Mouse (Mus musculus): ENCODE measurements around the gene Tmem231. TPM values are rescaled to one million over a fixed set of nuclear protein-coding genes. Genes with fewer than 3 reads are reported as not detected.

The Tmem231 gene
- total RNA-seq (2021) = 1 to 10 TPM; 1.3 to 2.6 TPM

DNA sequence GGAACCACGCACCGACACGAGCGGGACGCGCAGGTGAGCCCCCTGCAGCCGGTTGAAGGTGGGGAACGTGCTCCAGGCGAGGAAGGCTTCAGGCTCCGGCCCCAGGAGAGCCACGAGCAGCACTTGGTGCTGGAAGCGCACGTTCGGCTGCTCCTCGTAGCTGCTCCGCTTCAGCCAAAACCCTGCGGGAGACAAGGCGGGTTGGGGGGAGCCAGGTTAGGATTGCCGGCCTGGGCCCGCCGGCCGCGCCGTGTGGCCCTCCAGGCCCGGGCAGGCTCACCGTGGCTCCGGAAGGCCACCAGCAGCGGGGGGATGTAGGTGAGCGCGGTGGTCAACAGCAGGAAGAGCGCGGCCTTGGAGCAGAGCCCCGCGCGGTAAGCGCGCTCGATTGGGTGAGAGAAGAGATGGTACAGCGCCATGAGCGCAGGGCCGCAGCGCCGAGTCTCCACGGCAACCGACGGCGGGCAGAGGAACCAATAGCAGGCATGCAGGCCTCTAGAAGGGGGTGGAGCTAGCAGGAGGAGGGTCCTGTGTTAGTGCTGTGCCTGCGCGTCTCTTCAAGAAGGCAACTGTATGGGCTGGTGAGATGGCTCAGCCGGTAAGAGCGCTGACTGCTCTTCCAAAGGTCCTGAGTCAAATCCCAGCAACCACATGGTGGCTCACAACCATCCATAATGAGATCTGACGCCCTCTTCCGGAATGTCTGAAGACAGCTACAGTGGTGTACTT, at the start of gene Tmem231:
TSS of gene Tmem231 (minus strand) at position 534 of the 729 bp plus-strand sequence.
- intact Hi-C loops (cut with DNase I) = loop anchor here (2.0 kb wide), 1 partner anchor 57 kb away; the partner anchor contains the start of gene Tmem170
- DNase-seq = peak; percentile 82 to 84

DNA sequence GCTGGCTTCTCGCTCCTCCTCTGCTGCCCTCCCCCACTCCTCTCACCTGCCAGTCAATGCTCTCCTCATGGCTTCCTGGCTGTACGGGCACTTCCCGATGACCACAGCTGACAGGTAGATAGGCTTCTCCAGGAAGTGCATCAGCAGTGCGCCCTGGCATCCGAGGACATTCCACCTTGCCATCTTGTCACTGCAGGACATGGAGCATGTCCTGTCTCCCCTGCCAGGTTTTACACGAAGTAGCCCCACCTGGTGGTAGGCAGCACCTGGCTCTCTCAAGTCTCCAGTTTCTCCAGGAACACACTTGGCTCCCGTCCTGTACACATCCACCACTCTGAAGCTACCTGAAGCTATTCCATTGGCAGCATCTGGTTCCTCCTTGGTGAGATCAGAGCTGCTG, 48.4 kb upstream of the Tmem231 start:
- intact Hi-C loops (cut with DNase I) = no loop called here
- no peak for DNase-seq

DNA sequence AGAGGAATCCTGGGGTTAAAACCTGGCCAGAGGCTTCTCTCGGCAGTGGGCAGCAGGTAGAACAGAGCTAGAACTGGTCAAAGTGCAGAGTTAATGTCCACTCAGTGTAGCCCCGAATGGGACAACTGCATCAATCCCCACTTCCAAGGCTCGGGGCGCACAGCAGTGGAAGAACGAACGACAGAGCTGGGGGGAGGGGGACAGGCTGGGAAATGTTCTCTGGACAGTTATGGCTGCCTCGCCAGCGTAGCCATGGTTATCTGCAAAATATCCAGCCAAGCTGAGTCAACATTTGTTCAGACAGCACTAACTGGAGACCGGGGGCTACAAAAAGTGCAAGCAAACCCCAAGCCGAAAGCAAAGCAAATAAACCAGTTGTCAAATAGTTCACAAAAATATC, 44.5 kb upstream of the Tmem231 start:
- no peak for DNase-seq
- intact Hi-C loops (cut with DNase I) = no loop called here

DNA sequence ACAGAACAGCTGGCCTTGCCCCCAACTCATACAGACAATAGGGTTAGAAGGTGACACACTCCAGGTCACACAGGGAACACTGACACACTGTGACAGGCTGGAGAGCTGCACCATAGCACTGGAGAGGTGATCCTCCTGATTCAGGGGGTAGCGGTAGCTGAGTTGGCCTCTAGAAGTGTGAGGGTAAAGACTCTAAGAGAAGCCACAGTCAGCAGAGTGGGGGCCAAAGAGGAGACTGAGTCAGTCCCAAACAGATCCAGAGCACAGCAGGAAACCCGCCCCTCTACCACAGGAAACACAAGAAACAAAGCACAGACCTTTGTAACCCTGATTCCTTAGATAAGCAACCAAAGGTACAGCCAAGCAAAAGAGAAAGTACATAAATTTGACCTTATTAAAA, 42.6 kb upstream of the Tmem231 start:
- DNase-seq = no peak

DNA sequence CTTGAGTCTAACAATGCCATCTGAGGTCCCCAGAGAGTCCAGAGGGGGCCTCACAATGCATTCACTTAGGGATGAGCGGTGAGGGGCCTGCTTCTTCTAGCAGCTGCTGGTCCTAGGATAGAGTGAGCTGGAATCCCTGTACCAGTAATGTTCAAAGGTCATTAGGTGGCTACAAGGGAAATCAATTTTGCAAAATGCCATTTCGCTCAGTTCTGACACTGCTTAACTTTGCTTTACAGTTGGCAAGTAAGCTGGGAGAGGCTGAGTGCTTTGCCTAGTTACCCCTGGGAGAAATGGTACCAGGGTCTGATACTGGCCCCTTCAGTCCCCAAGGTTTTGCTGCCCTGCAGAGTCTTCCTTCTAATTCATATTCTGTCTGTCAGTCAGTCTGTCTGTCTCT, 42.0 kb upstream of the Tmem231 start:
- DNase-seq = no peak
- intact Hi-C loops (cut with DNase I) = no loop called here

More for the DNA sequence above, 42.6 kb upstream of the Tmem231 start:
- intact Hi-C loops (cut with DNase I) = no loop called here

DNA sequence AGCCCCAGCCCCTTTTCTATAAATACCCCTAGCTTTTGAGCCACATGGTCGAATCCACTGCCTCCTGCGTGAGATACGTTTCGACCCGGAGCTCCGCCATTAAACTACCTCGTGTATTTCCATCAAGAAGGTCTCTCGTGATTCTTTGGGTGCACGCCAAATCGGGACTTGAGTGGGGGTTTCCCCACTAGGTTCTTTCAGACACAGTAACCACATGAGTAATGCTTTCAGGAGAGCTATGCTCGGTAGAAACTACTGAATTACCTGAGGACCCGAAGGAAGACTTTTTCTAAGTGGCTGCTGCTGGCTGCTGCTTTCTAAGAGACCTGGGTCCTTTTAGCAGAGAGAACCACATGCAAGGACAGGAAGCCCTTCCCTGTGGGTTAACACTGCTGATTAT, 40.5 kb upstream of the Tmem231 start:
- intact Hi-C loops (cut with DNase I) = no loop called here
- DNase-seq = no peak

DNA sequence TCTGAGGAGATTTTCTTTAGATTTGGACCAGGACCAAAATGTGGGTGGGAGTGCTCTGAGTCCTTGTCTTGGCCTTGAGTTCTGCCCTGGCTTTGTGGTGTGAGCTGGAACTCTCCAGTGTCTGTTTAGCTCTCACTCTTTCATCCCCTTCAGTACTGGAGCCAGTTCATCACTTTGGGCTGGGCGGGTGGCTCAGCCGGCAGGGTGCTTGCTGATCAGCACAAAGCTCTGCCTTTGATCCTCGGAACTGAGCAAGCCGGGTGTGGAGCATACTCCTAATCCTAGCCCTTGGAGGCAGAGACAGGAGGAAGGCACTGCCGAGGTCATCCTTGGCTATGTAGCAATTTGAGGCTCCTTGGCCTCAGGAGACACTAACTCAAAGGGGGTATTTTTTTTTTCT, 35.3 kb upstream of the Tmem231 start:
- DNase-seq = no peak
- intact Hi-C loops (cut with DNase I) = no loop called here

DNA sequence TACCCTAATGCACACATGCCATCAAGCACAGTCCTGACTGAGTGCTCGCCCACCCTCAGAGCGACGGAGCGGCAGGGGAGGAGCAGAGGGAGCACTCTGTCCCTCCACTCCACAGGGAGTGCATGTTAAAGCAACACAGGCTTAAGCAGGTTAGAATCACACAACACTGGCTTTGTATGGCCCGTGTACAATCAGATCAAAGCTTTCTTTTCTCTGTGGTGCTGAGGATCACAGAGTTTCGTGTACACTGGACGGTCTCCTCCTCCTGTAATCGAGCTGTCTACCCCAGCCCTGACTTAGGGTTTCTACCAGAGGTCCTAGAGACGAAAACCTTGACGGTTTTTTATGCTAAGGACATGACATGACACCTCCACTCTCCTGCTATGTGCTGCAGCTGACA, 34.9 kb upstream of the Tmem231 start:
- no peak for DNase-seq
- intact Hi-C loops (cut with DNase I) = no loop called here

DNA sequence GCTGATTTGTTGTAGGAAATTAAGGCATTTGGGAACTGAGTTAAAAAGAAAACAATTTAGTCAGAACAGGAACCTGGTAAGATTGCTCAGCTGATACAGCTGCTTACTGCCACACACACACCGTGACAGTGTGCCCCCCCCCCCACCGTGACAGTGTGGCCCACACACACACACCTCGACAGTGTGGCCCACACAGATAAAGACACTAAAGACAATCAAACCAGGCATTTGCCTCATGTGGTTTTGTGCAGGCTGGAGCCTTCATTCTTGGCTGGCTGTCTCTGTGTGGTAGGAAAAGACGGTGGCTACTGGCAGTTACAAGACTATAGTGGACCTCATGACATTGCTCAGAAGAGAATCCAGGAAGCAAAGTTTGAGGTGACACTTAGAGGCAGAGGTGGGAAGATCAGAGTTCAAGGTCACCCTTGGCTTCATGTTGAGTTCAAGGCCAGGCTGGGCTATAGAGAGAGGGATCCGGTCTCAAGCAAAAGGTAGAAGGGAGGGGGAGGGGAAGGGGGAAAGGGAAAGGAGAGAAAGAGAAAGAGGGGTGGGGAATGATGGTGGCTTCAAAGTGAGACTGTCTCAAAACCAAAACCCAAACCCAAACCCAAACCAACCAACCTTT, 33.7 kb upstream of the Tmem231 start:
- intact Hi-C loops (cut with DNase I) = no loop called here
- no peak for DNase-seq

DNA sequence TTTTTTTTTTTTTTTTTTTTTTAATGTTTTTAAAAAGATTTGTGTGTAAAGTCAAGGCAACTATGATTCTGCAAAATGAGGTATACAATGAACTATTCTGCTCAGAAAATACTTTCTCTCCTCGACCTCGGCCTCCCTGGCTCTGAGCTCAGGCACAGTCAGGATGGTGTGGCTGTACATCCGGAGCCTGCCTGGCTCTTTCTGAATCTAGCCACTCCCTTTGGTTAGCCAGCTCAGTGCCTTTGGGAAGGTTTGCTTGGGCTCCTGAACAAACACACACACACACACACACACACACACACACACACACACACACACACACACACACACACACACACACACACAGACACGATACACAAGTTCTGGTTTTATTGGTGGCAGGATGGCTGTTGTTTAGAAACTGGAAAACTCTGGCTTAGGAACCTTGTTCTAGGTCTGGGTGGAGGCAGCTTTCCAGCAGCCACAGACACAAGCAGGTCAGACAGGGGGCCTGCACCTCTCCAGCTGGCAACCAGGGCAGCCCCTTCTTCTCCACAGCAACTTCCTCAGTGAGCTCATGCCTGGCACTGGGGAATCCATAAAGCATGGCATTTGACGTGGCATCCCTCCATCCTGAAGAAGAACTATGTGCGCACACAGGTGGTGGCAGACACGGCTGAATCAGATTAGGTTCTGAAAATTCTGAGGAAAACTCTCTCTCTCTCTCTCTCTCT, 31.3 kb upstream of the Tmem231 start:
- intact Hi-C loops (cut with DNase I) = no loop called here
- no peak for DNase-seq

DNA sequence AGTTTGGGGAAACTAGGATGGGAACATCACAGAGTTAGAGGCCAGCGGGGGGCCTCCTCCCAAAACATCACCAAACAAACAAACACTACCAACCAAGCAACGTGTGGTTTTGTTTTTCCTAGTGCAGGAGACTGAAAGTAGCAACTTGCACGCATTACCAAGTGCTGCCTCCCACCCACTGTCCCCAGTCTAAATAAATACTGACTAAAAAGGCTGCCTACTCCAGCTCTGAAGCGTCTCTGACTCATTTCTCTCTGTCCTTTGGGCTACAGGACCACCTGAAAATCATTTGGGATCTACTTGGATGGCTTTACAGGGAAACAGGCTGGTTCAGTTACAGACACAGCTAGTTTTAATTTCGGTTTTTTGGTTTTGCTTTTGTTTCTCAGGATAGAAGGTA, 30.7 kb upstream of the Tmem231 start:
- intact Hi-C loops (cut with DNase I) = no loop called here
- DNase-seq = no peak

DNA sequence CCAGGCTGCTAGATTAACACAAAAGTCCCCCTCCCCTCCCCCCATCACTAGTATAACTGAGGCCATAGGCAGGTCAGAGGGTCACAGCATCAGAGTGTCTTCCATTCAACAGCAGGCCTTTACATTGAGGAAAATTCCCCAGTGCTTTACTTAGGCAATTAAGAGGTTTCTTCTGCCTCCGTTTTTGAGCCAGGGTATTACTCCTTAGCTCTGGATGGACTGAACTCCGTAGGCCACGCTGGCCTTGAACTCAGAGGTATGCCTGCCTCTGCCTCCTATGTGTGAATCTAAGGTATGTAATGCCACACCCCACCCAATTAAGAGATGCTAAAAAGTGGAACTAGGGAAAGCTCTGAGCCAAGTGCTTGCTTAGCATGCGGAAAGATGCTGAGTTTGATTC, 29.9 kb upstream of the Tmem231 start:
- intact Hi-C loops (cut with DNase I) = no loop called here

DNA sequence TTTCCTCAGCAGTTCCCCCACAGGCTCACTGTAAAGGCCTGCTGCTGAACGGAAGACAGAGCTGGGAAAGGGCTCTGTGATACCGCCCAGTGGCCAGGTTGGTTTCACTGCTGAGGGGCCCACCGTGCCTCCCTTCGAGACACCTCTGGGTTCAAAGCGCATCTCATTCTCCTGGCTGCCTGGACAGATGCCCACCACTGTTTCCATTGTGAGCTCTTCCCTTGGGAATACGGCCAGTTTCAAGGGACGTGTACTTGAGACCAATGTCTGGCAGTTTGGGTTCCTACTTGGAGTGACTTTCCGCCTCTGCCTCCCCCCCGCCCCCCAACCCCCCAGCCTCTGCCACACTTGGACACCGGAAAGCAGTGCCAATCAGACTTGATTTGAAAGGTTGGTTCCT, 29.4 kb upstream of the Tmem231 start:
- no peak for DNase-seq
- intact Hi-C loops (cut with DNase I) = no loop called here

More for the DNA sequence above, 29.9 kb upstream of the Tmem231 start:
- no peak for DNase-seq

DNA sequence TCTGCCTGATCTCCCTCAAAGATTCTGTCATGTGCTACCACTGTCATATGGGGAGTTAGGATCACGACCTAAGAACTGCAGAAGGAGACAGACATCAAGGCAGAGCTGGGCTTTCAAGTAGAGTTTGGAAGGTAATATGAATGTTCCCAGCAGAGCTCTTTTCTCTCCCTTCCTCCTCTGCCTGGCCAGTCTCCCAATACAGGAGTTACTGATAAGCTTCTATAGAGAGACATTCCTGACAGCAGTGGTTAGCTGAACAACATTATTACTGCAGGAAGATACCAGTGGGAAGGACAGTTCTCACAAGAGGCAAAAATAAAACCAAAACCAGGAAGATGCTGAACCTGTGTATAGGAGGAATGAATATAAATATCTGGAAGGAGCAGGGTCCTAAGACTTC, 28.9 kb upstream of the Tmem231 start:
- DNase-seq = no peak
- intact Hi-C loops (cut with DNase I) = no loop called here

DNA sequence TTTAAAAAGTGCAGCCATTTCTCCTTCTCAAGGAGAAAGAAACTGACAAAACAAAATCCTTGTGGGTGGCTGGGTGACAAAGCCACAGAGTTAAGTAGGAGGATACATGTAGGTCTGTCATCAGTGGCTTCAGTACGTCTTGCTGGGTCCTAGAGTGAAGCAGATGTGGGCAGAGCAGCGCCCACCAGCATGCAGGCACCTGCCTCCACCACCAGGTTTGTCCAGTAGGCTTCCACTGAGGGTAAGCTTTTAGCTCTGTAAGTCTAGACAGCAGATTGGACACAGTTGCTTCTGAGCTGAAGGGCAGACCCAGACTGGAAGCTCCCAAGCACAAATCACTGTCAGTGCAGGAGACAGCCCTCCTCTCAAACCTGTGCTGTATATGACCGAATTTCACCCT, 27.6 kb upstream of the Tmem231 start:
- intact Hi-C loops (cut with DNase I) = no loop called here
- no peak for DNase-seq

DNA sequence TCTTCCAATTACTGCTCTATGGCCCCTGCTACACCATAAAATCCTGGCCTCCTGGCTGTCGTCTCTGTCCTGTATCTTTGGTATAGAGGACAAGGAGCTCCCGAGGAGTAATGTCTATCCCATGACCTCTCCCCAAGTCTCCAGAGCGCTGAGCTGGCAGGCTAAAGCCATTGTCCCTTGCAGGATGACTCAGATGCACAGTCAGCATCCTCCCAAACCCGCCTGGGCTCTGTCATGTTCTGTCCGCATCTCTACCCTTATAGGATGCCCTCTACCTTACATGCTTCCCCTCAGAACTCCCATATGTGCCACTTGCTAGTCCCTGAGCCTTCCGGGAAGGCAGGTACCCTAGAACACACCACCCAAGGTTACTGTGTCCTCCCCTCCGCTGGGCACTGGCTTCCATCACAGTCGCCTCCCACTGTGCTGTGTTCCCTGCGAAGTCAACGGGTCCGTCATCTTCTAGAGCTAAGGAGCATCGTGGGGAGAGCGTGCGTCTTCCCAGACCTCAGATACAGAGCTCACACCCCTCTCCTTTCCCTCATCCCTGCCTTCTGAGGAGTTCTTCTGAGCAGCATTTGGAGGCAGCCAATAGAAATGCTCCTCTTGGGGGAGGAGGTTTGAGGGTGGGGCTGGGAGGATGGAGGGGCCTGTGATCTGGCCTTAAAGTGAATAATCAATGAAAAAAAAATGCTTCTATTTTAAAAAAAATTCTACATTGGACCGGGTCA, 27.1 kb upstream of the Tmem231 start:
- no peak for DNase-seq
- intact Hi-C loops (cut with DNase I) = no loop called here

DNA sequence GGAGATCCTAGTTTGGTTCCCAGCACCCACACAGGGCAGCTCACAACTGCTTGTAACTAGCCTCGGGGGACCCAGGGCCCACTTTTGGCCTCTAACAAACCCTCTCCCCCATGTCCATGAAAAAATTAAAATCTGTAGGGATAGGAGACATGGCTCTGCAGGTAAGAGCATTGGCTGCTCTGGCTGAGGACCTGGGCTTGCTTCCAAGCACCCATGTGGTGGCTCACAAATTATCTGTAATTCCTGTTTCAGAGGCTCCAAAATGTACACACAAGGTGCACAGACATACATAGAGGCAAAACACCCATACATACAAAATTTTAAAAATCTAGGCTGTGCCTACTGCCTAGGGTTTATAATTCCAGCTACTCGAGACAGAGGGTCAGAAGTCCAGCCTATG, 23.6 kb upstream of the Tmem231 start:
- intact Hi-C loops (cut with DNase I) = no loop called here
- DNase-seq = no peak

DNA sequence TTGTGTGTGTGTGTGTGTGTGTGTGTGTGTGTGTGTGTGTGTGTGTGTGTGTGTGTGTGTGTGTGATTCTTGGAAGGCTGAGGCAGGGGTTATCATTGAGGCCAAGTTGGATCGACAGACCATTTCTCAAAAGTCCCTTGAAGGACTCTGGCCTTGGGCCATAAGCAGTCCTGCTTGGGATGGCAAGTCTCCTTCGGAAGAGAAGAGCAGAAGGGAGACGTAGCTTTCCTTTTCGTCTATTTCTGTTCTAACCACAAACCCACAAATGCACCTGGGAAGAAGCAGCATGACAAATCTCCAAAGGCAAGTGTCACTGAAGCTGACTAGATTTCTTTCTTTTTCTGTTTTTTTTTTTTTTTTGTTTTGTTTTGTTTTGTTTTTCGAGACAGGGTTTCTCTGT, 22.2 kb upstream of the Tmem231 start:
- intact Hi-C loops (cut with DNase I) = no loop called here
- no peak for DNase-seq

DNA sequence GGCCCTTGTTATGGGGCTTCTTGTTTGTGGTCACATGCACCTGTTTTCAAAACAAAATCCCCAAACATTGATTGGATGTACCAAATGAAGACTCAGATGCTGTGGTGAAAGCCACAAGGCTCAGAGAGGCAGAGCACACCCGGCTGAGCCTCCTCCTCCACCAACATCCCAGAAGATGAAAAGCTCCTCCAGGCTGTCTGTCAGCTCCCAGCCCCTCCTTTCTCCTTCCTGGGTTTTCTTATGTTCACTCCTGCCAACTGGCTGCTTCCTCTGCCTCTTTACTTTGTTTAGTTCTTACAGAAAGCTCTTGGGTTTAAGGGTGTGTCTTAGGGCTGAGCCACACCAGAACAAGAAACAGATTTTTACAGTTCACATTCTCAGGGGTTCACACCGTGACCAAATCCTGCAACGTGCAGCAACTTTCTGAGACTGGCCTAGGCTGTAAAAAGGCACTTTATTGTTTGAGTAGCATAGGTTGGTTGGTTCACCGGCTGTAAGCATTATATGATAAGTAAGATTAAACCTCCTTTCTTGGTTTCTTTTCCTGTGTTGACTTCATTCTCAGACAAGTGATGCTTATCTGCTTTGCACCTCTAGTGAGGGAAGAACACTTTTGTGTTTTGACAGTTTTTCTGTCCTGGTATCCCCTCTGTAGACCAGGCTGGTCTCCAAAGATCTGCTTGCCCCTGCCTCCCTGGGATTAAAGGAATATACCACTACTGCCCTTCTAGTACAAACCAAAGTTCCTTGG, 21.3 kb upstream of the Tmem231 start:
- no peak for DNase-seq
- intact Hi-C loops (cut with DNase I) = no loop called here

DNA sequence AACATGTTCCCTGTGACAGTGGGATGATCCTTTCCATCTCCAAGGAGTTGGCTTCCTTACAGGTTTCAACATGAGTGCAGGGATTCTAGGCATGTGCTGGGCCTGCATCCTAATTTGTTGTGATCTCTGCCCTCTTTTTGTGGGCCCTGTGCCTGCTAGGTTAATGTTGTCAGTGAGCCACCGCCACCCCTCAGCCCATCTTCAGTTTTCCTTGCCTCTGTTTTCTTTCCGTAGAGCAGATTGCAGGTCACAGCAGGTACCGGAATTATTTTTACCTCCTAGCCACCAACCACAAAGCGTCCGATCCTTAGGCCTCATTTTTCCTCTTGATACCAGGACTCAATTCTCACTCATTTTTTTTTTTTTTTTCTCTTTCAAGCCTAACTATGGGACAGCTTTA, 18.3 kb upstream of the Tmem231 start:
- intact Hi-C loops (cut with DNase I) = no loop called here

DNA sequence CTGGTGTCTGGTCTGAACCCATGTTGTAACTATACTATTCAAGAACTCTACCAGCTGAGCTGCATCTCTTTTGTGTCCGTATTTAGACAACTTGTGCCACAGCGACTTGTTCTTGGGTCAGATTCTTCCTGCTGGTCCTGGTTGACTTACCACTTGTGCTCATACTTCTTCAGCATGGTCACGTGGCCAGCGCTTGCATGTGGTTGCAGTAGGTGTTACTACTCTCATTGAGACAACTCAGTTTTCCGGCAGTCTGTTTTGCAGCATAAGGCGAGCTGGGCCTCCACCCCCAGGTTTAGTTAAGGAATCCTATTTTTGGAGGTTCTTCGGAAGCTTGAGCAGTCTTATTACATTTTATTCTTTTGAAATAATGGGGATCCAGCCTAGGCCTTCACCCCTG, 17.6 kb upstream of the Tmem231 start:
- intact Hi-C loops (cut with DNase I) = no loop called here
- no peak for DNase-seq

More for the DNA sequence above, 18.3 kb upstream of the Tmem231 start:
- no peak for DNase-seq

Data from heart, postnatal 36 days (tissue).